Mouse (Mus musculus) regulatory T cell (primary cell): ENCODE data around the gene Krtap17-1.

Experiments
- in situ Hi-C: fragments of 300-600 bp; cut with MboI, MseI; formaldehyde crosslinking; loops from one replicate; pipeline ENCODE4 v1.15.1; 2025; ENCODE audit warnings: high pct_unique_total_duplicates

The Krtap17-1 gene

GRCm38 (mm10) chr11:99965961-99966360 lies 27.8 kb downstream of the Krtap17-1 start:
- in situ Hi-C loops, result no loop called here

- in situ Hi-C loops, result loop anchor here (5.0 kb wide), 1 partner anchor 262 kb away; no protein-coding TSS in a partner anchor
Observed at GRCm38 (mm10) chr11:99964213-99964612, 29.6 kb downstream of the Krtap17-1 start.

DNA sequence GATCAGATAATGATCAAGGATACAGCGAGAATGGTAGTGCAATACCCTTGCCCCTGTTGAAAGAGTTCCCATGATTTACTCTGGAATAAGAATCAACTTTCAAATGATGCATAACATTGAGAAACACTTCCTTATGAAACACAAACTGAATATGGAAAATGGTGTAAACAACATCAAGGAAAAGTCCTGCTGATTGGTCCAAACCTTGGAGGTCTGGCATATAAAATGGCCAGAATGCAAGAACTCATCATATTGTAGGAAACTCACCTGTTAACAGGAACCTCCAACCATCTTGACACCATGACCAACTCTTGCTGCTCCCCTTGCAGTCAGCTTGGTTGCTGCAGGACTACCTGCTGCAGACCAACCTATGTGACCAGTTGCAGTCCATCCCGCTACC lies 45.6 kb downstream of the Krtap17-1 start, which contains the start of gene Krtap9-5:
Gene Krtap9-5, plus strand, starts transcription at position 301 of the 400 bp plus-strand sequence.
- in situ Hi-C loops, result no loop called here
